Mouse (Mus musculus) C2C12 (cell line): ENCODE data around the gene Zfp963.

Experiments
- CEBPB ChIP-seq: IDR thresholded peaks from one replicate; pipeline ENCODE4 v1.6.1; 2011; ENCODE audit warnings: low read depth, mild to moderate bottlenecking, control low read depth, moderate library complexity
- CTCF ChIP-seq: IDR thresholded peaks from one replicate; pipeline ENCODE4 v1.5.1; 2011; ENCODE audit not compliant: control insufficient read depth, insufficient read depth, insufficient read length
- FOSL1 ChIP-seq: IDR thresholded peaks from one replicate; pipeline ENCODE4 v1.8.0; 2011; ENCODE audit warnings: mild to moderate bottlenecking, low read length; ENCODE audit not compliant: poor library complexity, insufficient read depth, severe bottlenecking
- MAX ChIP-seq: IDR thresholded peaks from one replicate; pipeline ENCODE4 v1.6.1; 2011; ENCODE audit warnings: mild to moderate bottlenecking, control low read depth
- MYOD1 ChIP-seq: IDR thresholded peaks from one replicate; pipeline ENCODE4 v1.6.1; 2011; ENCODE audit warnings: low read depth; ENCODE audit not compliant: control insufficient read depth, insufficient read length
- USF1 ChIP-seq: IDR thresholded peaks from one replicate; pipeline ENCODE4 v1.6.1; 2011; ENCODE audit warnings: low read depth, mild to moderate bottlenecking, control low read depth, moderate library complexity

GRCm38 (mm10) chr8:69761814-69762445 lies 12.2 kb upstream of the Zfp963 start:
- TF ChIP-seq CTCF, result no peak
- no peak for TF ChIP-seq FOSL1
- TF ChIP-seq USF1, result no peak
- no peak for TF ChIP-seq MAX
- TF ChIP-seq CEBPB, result no peak
- no peak for TF ChIP-seq MYOD1
